Mouse (Mus musculus) heart, embryonic 13.5 days (tissue): ENCODE results near the gene Zfp365. TPM values are rescaled to one million over a fixed set of nuclear protein-coding genes. Genes with fewer than 3 reads are reported as not detected.

ENCODE experiments used
- ATAC-seq: fragments of 200-750 bp; cut with Nextera tagmentation; 2 replicates; pipeline ENCODE4 v1.8.0; 2017; ENCODE audit warnings: moderate TSS enrichment; ENCODE audit not compliant: insufficient number of reproducible peaks, low FRiP score, low TSS enrichment; ENCODE audit errors: extremely low read depth
- H3K27ac ChIP-seq: fragments of 300-500 bp; sonication (generic); replicated peaks from 2 replicates; pipeline ENCODE4 v1.5.1; 2015; ENCODE audit warnings: moderate library complexity, mild to moderate bottlenecking, inconsistent platforms
- H3K27me3 ChIP-seq: fragments of 300-500 bp; sonication (generic); replicated peaks from 2 replicates; pipeline ENCODE4 v1.6.1; 2015; ENCODE audit warnings: mild to moderate bottlenecking, inconsistent platforms
- H3K36me3 ChIP-seq: fragments of 300-500 bp; sonication (generic); 2 replicates; pipeline ENCODE4 v1.6.1; 2015; ENCODE audit warnings: mild to moderate bottlenecking, inconsistent platforms
- H3K4me1 ChIP-seq: fragments of 300-500 bp; sonication (generic); 2 replicates; pipeline ENCODE4 v1.6.1; 2015; ENCODE audit warnings: inconsistent platforms
- H3K4me2 ChIP-seq: fragments of 300-500 bp; sonication (generic); 2 replicates; pipeline ENCODE4 v1.6.1; 2015; ENCODE audit warnings: inconsistent platforms, mild to moderate bottlenecking, moderate library complexity
- H3K4me3 ChIP-seq: fragments of 300-500 bp; sonication (generic); 2 replicates; pipeline ENCODE4 v1.5.1; 2015; ENCODE audit warnings: moderate library complexity, mild to moderate bottlenecking, inconsistent platforms
- H3K9ac ChIP-seq: fragments of 300-500 bp; sonication (generic); 2 replicates; pipeline ENCODE4 v1.6.1; 2015; ENCODE audit warnings: inconsistent platforms, mild to moderate bottlenecking, moderate library complexity
- H3K9me3 ChIP-seq: fragments of 300-500 bp; sonication (generic); 2 replicates; pipeline ENCODE4 v1.6.1; 2016; ENCODE audit warnings: inconsistent platforms
- WGBS: fragments of 180-500 bp; shearing (Covaris S2); methylation state at CpG from one replicate; pipeline ENCODE4 v1.1.7; 2015; ENCODE audit warnings: mixed read lengths; 5-methylcytosine and 5-hydroxymethylcytosine counted together
- polyA plus RNA-seq: library from polyadenylated mRNA; unstranded; fragments of >200 nt; fragmentation: Nextera tagmentation; extraction: Ambion mirVana; gene quantifications from 2 replicates; pipeline ENCODE4 v1.2.1, GENCODE M21; 2015

Gene Zfp365
- polyA plus RNA-seq, 1 experiment from 2014 or later: 0.90 TPM

DNA sequence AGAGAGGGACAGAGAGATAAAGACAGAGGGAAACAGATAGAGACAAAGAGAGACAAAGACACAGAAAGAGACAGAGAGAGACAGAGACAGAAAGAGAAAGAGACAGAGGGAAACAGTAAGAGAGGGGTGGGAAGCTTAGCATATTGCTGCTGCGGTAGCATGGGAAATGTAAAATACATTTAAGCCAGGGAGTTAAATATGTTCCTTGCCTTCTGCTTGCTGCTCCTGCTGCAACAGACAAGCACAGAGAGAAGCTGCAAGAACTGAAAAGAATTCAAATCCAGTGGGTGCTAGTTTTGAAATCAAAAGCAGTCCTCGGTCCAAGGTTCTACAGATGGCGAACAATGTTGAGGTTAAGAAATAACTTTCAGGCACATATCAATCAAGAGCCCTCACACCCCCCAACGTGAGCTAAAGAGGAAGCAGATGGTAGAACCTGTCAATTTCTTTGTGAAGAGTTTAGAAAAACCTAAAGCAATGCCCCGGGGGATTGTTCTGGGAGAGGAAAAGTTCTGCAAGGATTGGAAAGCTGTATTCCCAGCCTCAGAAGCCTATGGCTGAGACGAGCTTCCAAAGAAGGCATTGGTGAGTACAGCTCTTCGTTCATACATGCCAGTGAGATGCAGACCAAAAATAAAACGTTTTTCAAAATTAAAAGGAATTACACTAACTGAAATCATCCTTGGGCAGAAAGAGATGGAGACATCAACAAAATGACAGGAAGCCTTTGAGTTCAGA, 15.4 kb upstream of the Zfp365 start:
- ATAC-seq: no peak
- no peaks in the 10 kb centered on the region for H3K27me3 ChIP-seq
- 68% methylated on average over 8 of the region's 8 CpGs for WGBS

DNA sequence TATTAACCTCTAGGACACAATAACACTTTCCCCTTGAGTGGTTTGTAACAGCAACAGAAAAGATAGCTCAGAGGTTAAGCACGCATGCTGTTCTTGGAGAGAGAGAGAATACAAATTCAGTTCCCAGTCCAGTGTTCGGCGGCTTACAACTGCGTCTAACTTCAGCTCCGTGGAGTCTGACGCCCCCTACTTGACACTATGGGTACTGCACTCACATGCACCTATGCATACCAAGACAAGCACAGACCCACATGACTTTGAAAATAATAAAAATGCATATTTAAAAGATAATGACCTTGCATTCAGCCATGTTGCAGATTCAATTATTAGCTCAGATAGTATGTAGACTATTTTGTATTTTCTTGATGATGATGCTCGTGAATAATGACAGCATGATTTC, 11.6 kb upstream of the Zfp365 start:
- Histone ChIP-seq H3K36me3 (no peaks in the 10 kb centered on the region), H3K9ac (no peak overlapping the region), H3K4me2 (no peak overlapping the region), H3K27me3 (no peaks in the 10 kb centered on the region), H3K9me3 (no peaks in the 10 kb centered on the region), H3K4me3 (no peak overlapping the region), H3K4me1 (no peaks in the 10 kb centered on the region), H3K27ac (no peak overlapping the region)
- WGBS: 43% methylated on average over 7 of the region's 7 CpGs
- no peak for ATAC-seq

More for the DNA sequence above, 15.4 kb upstream of the Zfp365 start:
- no peaks in the 10 kb centered on the region for H3K4me1 ChIP-seq
- no peak overlapping the region for H3K9ac ChIP-seq
- 0 out of 2 replicates have a peak, but pooled peaks cover 4% of the 10 kb centered on the region for H3K9me3 ChIP-seq
- H3K27ac ChIP-seq: no peak overlapping the region
- H3K36me3 ChIP-seq: no peaks in the 10 kb centered on the region
- no peak overlapping the region for H3K4me3 ChIP-seq
- no peak overlapping the region for H3K4me2 ChIP-seq

DNA sequence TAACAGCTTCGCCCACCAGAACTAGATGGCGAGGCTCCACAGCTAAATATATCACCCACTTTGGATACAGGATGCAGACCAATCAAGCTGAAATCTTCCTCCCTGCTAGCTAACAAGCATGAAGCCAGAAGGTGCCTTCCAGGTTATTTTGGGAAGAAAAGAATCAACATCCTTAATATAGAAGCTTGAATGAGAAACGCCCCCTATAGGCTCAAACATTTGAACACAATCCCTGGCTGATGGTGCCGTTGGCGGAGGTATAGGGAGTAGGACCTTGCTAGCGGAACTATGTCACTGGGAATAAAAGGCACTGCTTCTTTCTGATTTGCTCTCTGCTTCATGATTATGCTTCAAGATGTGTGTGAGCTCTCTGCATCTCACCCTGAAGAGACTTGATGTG, 9.3 kb upstream of the Zfp365 start:
- Histone ChIP-seq H3K9ac (no peak overlapping the region), H3K9me3 (no peaks in the 10 kb centered on the region), H3K4me1 (no peaks in the 10 kb centered on the region), H3K27ac (no peak overlapping the region), H3K27me3 (no peaks in the 10 kb centered on the region), H3K4me2 (no peak overlapping the region), H3K4me3 (no peak overlapping the region), H3K36me3 (no peaks in the 10 kb centered on the region)
- 75% methylated on average over 6 of the region's 6 CpGs for WGBS
- ATAC-seq: no peak

DNA sequence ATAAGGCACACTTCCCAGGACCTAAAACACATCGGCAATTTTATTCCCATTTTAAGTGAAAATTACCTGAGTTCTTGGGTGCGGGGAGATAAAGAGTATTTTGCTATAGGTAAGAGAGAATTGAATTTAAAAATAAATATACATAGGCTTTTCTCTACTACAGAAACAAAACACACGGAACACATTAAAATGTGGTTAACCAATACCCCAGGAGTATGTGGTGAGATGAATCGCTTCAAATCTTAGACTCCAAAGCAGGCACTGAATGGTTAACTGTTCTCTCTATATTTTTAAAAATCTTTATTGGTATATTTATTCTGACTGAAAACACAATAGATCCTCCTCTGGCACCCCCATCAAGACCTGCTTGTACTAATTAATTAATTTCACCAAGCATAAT, 7.2 kb upstream of the Zfp365 start:
- Histone ChIP-seq H3K9me3 (no peaks in the 10 kb centered on the region), H3K27me3 (no peaks in the 10 kb centered on the region), H3K4me2 (no peak overlapping the region), H3K27ac (no peak overlapping the region), H3K36me3 (no peaks in the 10 kb centered on the region), H3K4me1 (no peaks in the 10 kb centered on the region), H3K9ac (no peak overlapping the region), H3K4me3 (no peak overlapping the region)
- WGBS: 88% methylated on average over 4 of the region's 4 CpGs
- ATAC-seq: no peak

DNA sequence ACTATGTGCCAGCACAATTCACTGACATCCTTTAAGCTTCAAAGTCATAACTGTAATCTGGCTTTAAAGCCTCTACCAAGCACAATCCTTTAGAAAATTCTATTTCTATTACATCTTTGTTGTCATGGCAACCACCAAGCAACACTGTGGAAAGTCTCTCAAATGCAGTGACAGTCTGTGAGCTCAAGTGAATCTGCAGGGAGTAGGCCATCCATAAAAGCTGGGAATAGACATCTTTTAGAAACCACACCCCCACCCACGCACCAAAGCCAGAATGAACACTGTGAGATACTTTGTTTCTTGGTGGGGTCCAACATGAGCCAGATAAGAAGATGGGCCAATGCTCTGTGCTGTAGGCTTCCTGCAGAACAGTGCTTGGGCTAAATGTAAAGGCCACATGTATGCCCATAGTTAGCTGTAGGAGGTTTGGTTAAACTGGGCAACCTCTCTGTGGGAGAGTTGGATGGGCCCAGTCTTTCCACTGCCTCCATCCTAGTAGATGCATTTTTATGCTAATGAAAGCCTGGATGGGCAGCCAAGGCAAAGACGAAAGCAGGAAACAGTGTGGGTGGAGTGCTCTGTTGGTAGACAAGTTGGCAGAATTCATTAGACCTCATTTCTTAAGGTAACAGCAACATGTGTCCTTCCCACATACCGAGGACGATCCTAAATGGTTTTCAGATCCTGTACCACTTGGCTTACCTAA, 5.9 kb upstream of the Zfp365 start:
- Histone ChIP-seq H3K36me3 (no peaks in the 10 kb centered on the region), H3K4me3 (no peak overlapping the region), H3K27me3 (no peaks in the 10 kb centered on the region; the same call in 1 of the 2 replicates), H3K4me1 (no peaks in the 10 kb centered on the region), H3K4me2 (no peak overlapping the region), H3K9me3 (no peaks in the 10 kb centered on the region), H3K27ac (no peak overlapping the region), H3K9ac (no peak overlapping the region)
- no peak for ATAC-seq
- WGBS: 73% methylated on average over 4 of the region's 4 CpGs

DNA sequence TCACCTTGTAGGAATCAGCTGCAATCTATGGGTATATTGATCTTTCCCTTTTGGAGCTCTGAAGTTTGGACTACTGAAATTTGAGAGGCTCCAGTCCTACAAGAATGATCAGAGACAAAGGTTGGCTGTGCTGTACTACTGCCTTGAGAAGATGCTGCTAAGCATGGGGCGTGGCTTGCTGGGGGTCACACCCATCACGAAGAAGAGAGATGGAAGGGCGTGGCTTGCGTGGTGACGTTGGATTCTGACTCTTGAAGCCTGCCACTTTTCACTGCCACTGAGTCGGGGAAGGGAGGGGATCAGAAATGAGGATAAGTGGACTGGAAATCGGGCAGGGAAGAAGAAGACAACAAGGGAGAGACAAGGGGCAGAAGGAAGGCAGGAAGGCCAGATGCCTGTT, 4.9 kb upstream of the Zfp365 start:
- Histone ChIP-seq H3K27ac (no peak overlapping the region), H3K4me3 (no peak overlapping the region), H3K27me3 (no peaks in the 10 kb centered on the region; the same call in 1 of the 2 replicates), H3K4me2 (no peak overlapping the region), H3K4me1 (peaks cover 3% of the 10 kb centered on the region; the same call in 1 of the 2 replicates), H3K9me3 (no peaks in the 10 kb centered on the region), H3K9ac (no peak overlapping the region), H3K36me3 (no peaks in the 10 kb centered on the region)
- WGBS: 51% methylated on average over 7 of the region's 7 CpGs
- no peak for ATAC-seq

DNA sequence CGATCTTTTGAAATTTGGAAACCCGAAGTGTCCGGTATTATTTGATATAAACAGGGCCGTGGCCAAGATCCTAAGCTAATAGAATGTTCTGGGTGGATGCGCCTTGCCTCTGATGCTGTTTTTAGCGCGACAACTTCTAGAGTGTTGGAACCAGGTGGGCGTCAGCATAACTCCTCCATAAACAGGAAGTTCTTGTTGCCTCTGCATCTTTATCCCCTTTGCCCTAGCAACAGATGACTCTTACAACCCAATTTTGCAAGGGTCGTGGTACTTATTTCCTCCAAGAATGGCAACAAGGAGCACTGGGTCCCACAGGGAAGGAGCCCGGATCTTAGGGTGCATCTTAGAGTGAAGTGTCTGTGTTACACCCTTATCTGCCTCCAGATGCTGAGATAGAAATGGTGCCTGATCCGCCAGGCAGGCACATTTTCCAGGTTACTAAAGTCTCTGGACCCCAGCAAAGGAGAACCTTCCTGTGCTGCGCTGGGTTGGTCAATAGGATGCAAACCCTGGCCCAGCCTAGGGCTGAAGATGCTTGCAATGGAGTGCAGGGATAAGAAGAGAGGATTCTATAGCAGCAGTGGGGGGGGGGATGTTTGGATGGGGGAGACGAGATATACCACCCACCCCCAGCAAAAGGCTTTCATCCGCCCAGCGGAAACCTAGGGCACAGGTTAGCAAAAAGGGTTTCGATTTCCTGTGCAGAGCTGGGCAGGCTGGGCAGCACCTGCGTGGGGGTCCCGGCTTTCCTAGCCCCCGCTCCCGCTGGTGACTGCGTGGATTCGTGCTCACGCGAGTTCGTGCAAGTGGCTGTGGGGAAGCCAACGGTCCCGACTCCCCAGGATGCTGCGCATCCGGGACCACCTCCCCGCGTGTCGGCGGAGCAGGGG, 770 bp downstream of the Zfp365 start:
- Histone ChIP-seq H3K9me3 (no peaks in the 10 kb centered on the region; the same call in 1 of the 2 replicates), H3K4me2 (peak overlapping the region; percentile 98), H3K27me3 (peaks cover 24% of the 10 kb centered on the region), H3K4me1 (peaks cover 9% of the 10 kb centered on the region), H3K9ac (peak overlapping the region; percentile 81), H3K27ac (no peak overlapping the region), H3K4me3 (peak overlapping the region; percentile 71), H3K36me3 (no peaks in the 10 kb centered on the region)
- ATAC-seq: no peak
- WGBS: 19% methylated on average over 33 of the region's 33 CpGs

DNA sequence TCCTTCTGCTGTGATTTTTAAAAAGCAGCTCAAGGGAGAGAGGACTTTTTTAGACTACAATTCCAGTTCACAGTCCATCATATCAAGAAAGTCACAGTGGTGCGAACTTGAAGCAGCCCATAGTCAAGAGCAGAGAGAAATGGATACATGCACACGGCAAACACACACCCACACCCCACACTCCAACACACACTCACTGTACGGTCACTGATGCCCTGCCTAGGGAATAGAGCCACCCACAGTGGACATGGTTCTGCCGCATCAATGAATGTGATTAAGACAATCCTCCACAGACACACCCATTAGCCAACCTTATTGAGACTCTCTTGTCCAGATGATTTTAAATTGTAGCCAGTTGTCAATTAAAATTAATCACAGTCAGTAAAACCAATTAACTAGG, 4.5 kb downstream of the Zfp365 start:
- 90% methylated on average over 4 of the region's 4 CpGs for WGBS
- no peak overlapping the region for H3K9ac ChIP-seq
- H3K4me1 ChIP-seq: peaks cover 9% of the 10 kb centered on the region
- peaks cover 24% of the 10 kb centered on the region for H3K27me3 ChIP-seq
- no peaks in the 10 kb centered on the region for H3K36me3 ChIP-seq
- no peak overlapping the region for H3K4me2 ChIP-seq
- H3K27ac ChIP-seq: no peak overlapping the region
- no peaks in the 10 kb centered on the region; the same call in 1 of the 2 replicates for H3K9me3 ChIP-seq
- ATAC-seq: no peak
- no peak overlapping the region for H3K4me3 ChIP-seq

DNA sequence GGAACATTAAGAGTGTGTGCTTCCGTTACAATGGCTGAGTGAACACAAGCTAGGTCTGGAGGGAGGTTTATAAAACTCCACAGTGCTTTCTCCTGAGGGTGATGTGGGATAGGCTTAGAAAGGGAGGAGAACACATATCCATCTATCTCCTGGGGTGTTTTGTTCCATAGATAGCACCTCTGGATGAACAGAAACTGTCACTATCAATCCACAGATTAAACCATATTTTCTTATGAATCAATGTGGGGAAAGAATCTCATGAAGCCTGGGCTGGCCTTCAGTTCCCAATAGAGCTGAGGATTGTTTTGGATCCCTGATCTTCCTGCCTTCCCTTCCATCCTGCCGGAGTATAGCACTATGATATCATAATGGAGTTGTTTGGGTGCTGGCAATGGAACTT, 5.5 kb downstream of the Zfp365 start:
- no peak overlapping the region for H3K4me3 ChIP-seq
- H3K9ac ChIP-seq: no peak overlapping the region
- 80% methylated on average over 2 of the region's 2 CpGs for WGBS
- no peak overlapping the region for H3K4me2 ChIP-seq
- no peaks in the 10 kb centered on the region; the same call in 1 of the 2 replicates for H3K9me3 ChIP-seq
- H3K27ac ChIP-seq: no peak overlapping the region
- peaks cover 4% of the 10 kb centered on the region; the same call in 1 of the 2 replicates for H3K4me1 ChIP-seq
- ATAC-seq: no peak
- H3K36me3 ChIP-seq: no peaks in the 10 kb centered on the region
- H3K27me3 ChIP-seq: peaks cover 22% of the 10 kb centered on the region

DNA sequence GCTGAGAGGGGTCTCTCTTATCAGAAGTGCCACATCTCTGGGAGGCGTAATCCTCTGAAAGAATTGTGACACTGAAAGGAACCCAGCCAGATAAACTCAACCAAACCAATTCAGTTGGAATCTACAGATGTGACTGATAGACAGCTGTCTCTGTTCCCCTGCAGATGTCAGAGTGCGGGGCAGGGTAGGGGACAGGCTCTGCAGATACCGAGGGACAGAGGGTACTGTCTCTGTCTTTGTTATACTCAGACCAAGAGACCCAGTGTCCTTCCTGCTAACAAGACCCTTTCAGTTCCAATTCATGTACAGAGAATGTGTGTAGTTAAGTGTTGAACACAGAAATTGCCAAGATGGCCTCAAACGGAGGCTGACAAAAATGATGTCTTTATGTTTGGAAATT, 6.4 kb downstream of the Zfp365 start:
- Histone ChIP-seq H3K4me3 (no peak overlapping the region), H3K27ac (no peak overlapping the region), H3K9me3 (no peaks in the 10 kb centered on the region; the same call in 1 of the 2 replicates), H3K4me2 (no peak overlapping the region), H3K9ac (no peak overlapping the region), H3K27me3 (peaks cover 14% of the 10 kb centered on the region), H3K36me3 (no peaks in the 10 kb centered on the region), H3K4me1 (no peaks in the 10 kb centered on the region)
- WGBS: 63% methylated on average over 4 of the region's 4 CpGs
- ATAC-seq: no peak

DNA sequence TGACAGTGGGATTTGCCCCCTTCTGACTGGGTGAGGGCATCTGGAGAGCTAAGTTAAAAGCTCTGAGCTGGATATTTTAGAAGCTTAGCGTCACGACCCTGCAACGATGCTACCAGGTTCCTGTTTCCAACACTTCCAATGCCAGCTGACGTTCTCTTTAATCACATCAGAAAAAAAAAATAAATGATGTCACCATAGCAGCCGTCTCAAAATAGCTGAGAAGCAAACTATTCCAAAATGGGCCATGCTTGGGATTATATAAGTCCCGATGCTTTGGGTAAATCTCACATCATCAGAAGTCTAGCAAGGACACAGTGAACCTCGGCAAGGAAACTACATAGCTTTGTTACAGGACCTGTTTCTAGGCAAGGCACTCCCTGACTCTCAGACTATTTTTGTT, 9.1 kb downstream of the Zfp365 start:
- Histone ChIP-seq H3K27me3 (no peaks in the 10 kb centered on the region), H3K36me3 (no peaks in the 10 kb centered on the region), H3K4me1 (no peaks in the 10 kb centered on the region), H3K4me3 (no peak overlapping the region), H3K4me2 (no peak overlapping the region), H3K9ac (no peak overlapping the region), H3K9me3 (no peaks in the 10 kb centered on the region; the same call in 1 of the 2 replicates), H3K27ac (no peak overlapping the region)
- WGBS: 55% methylated on average over 7 of the region's 7 CpGs
- ATAC-seq: no peak
